Mouse (Mus musculus) adipocyte (in vitro differentiated cells): ENCODE measurements at regions not wholly inside any gene's neighbourhood (a gene's known extent, or its start where the extent isn't known, plus 50 kb on each side); places are given as distances from the start of the nearest gene placed in this dataset.

Experiments used
- DNase-seq: peaks from one replicate; pipeline ENCODE4 v3.0.0-alpha.2; 2016; ENCODE audit warnings: low spot score

DNA sequence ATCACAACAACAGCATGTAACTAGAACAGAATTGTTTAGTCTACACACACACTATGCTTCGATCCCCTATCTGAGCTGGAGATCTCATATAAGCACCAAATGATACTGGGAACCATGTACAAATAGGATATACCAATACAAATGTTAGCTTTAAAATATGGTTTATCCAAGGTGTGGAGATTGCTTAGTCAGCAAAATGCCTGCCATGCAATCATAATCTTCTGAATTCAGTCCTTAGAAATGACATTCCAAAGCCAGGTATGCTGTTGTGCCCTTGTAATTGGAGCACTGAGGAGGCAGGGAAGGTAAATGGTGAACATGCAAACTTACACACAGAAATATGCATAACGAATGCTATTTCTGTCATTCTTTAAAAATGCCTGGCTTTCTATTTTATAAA lies 54.0 kb upstream of the Thsd7b start:
- no peak for DNase-seq

- no peak for DNase-seq
Measured at GRCm38 (mm10) chr1:129208806-129209205, 64.3 kb upstream of the Thsd7b start.

DNA sequence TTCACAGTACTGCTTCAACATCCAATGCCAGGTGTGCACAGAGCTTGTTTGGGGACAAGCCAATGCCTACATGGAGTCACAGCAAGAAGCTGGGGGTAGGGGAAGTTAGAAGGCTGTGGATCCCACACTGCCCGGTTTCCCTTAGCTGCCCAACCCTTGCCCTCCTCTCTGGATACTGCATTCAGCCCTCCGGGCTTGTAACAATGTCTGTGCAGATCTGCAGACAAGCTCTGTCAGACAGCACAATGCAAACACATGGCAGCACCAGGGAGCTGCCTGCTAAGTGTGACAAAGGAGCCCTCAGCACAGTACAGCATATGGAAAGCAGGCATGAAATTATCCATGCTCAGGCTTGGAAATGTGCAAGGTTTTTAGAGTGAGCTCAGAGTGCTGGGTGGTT lies 64.7 kb upstream of the Thsd7b start:
- DNase-seq: no peak

GRCm38 (mm10) chr1:129207674-129208073 lies 65.4 kb upstream of the Thsd7b start:
- DNase-seq: no peak

DNA sequence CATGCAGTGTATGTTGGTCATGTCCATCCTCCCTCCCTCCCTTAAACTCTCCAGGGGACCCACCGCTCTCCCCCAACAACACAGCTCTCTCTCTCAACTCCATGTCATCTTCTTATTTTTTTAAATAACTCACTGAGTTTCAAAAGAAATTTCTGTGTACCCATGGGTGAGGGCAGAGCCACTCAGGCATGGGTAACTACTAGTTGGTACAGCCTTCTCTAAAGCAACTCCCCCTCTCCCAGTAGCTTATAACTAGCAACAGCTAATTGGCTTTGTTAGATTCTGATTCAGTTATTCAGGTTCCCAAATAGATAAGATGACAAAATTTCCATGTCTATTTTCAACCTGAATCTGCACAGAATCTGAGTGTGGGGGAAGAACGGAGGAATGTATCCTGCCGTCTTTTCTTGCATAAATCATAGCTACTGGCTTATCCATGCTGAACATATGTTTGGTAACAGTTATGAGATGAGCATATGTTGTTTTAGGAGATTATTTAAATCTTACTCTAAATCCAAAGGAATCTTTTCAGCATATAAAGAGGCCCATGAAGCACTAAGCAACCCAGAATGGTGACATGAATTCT lies 92.8 kb upstream of the Thsd7b start:
- DNase-seq: no peak

- no peak for DNase-seq
Measured at GRCm38 (mm10) chr1:129169936-129170335, 103.2 kb upstream of the Thsd7b start.

- DNase-seq: no peak
Measured at GRCm38 (mm10) chr1:129150643-129151042, 122.5 kb upstream of the Thsd7b start.

GRCm38 (mm10) chr1:129148733-129149388 lies 124.2 kb upstream of the Thsd7b start:
- DNase-seq: no peak

GRCm38 (mm10) chr1:129146395-129147094 lies 126.6 kb upstream of the Thsd7b start:
- DNase-seq: no peak

GRCm38 (mm10) chr1:129138783-129139182 lies 134.3 kb upstream of the Thsd7b start:
- no peak for DNase-seq

DNA sequence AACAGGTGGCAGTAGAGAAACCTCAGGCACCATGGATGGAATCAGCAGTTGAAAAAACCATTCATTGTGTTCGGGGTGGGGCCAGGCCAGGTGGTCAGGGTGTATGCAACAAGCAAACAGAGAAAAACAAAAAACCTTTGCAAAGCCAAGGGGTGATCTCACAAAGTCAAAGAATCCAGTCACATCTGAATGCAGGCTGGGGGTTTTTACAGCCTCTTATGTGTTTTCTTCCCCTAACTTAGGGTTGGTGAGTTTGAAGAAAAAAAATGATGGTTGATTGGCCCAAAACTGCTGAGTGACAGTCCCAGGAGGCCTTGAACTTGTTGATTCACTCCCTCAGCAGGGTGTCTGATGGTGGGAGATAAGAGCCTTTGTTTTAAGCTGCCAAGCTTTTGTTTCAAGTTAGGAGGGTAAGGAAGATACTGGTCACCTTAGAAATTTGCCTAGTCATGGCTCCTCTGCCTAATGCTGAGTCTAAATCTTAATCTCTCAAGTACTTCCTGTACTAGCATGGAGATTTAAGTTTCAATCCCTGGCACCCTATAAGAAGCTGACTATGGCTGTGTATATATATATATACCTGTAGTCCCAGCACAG lies 166.0 kb upstream of the Thsd7b start:
- no peak for DNase-seq

DNA sequence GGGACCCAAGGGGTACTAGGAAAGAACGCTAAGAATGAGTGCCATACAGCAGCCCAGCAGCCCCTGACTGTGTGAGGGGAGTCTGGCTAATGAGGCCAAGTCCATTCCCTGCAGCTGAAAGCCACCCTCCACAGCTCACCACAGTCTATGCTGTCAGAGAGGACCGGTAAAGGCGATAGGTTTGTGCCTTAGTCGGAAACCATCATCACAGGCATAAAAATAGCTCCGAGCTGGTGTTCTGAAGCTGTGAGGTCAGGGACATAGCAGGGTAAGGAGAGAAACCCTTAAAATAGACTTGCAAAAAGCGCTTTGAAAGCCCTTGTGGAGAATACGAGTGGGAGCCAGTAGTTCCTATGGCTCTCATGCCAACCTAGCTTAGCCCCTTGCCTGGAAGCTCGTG lies 172.1 kb upstream of the Thsd7b start:
- DNase-seq: no peak

- DNase-seq: no peak
Measured at GRCm38 (mm10) chr1:129078274-129078673, 194.8 kb upstream of the Thsd7b start.

- no peak for DNase-seq
Measured at GRCm38 (mm10) chr1:129057182-129057581, 215.9 kb upstream of the Thsd7b start.

DNA sequence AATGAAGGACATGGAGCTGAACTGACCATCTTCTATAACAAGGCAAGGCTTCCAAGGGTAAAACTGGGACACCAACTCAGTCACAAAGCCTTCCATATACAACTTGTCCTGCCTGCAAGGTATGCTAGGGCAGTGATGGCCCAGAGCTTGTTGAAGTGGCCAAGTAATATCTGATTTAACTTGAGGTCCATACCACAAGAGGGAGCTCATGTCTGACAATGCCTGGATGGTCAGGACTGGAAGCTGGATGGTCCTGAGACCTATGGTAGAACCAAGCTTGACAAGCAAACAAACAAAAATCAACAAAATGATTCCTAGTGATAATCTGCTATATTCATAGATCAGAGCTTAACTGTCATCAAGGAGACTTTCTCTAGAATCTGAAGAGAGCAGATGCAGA lies 217.8 kb upstream of the Thsd7b start:
- no peak for DNase-seq

DNA sequence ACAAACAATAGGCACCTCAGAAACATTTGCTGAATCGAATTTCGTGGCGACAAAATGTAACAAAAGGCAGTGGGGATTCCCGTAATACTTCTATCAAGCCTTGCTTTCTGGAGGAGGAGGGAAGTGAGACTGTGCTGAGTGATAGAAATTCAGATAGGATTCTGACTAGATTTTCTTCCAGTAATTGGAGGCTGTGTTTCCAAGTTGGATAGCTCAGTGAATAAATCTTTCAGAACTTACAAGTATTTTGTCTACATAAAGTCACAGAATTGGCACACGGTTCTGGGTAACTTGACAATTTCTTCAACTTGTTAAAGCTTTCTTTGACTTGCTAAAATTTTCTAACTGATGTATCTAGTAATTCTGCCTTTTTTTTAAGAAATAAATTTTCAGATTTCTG lies 239.4 kb upstream of the Thsd7b start:
- DNase-seq: no peak

DNA sequence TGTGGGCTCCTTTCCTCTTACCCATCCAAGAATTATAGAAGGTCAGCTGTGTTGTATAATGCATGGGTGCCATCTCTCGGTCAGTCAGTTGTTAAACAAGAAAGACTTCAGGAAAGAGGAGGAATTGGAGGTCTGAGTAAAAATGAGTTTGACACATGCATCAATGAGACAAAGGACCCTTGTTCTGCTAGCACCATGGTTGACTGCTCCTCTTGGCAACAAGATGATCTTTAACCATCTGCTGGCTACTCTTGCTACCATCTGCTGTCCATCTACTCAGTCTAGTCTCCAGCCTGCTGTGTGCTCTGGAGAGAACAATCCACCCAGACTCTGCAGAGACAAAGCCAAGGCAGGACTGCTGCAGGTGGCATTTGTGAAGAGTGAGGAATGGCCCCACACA lies 267.2 kb upstream of the Thsd7b start:
- DNase-seq: no peak

DNA sequence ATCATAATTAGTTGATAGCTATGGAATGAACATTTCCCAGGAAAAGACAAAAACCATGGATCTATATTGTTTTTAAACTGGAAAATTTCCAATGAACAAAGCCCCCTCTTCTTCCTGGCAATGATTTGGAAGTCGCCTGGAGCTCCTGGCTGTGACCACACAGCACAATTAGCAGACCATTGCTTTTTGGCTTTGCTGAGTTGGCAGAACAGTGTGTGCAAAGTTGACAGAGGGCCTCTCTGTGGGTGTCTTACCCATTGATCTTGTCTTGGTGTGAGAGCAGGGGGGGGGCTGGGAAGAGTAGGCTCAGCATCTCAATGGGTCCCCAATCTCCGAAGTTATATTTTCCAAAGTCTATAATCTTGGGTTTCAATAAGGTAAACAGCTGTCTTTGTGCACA lies 270.8 kb upstream of the Thsd7b start:
- DNase-seq: no peak

DNA sequence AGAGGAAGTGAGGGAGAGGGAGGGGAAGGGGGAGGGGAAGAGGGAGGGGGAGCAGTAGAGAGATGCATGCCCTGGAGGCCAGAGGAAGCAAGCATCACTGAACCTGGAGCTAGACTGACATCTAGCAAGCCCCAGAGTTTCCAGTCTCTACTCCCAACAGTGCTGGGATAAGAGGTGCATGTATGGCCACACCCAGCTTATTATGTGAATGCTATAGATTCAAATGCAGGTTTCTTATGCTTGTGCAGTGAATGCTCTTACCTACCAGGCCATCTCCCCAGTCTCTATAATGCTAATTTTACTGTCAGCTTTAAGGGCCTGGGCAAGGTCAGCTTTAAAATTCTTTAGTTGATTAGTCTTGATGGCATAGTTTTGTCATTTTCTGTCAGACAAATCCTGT lies 271.3 kb upstream of the Thsd7b start:
- no peak for DNase-seq

DNA sequence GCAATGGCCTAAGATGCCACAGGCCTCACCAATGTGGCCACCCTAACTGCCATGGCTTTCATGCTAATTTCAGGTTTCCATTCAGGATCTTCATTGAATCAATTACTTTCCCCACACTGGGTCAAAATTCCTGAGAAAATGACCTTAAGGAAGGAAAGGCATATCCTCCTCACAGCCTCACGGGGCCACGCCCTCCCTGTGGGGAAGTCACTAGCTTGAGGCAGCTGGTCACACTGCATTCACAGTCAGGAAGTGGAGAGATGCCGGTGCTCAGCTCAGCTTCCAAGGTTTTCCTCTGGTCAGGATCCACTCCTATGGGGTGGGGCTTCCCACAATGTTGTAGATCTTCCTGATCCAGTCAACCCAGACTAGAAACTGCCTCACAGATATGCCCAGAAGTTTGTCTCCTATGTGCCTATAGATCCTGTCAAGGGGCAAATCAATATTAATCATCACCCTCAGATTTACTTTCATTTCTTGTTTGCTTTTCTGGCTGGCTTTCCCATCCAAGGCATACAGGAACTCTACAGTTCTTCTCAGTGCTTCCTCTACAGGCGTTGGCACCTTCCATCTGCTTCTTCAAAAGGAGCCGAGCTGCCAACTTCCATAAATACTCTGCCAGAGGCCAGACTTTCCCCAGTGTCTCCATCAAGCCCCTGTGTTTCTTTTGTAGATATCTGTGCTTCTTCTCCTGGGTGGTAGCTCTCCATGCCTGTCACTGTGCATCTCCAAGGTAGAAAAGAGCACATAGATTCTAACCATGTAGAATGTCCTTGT lies 273.2 kb upstream of the Thsd7b start:
- no peak for DNase-seq

- DNase-seq: no peak
Measured at GRCm38 (mm10) chr1:128994655-128995054, 278.4 kb upstream of the Thsd7b start.

GRCm38 (mm10) chr1:128983411-128983810 lies 289.7 kb upstream of the Thsd7b start:
- no peak for DNase-seq
